Mouse (Mus musculus) forebrain, embryonic 11.5 days (tissue): ENCODE data around the gene Tubgcp2. TPM values are rescaled to one million over a fixed set of nuclear protein-coding genes. Genes with fewer than 3 reads are reported as not detected.

Experiments
- microRNA counts: library from miRNA; unstranded; fragments of <30 nt; microRNA quantifications from one replicate; lab custom pipeline; 2015
- microRNA-seq: library from miRNA; unstranded; fragments of <30 nt; microRNA quantifications from one replicate; pipeline ENCODE4, GENCODE M21; 2016; ENCODE audit not compliant: insufficient number of aligned reads
- polyA plus RNA-seq: library from polyadenylated mRNA; unstranded; fragments of >200 nt; fragmentation: Nextera tagmentation; extraction: Ambion mirVana; gene quantifications from 2 replicates; pipeline ENCODE4 v1.2.1, GENCODE M21; 2014

The Tubgcp2 gene
- polyA plus RNA-seq, 1 experiment from 2014 or later, result 75.6 TPM

MicroRNAs encoded within 50 kb of the gene (microRNA counts, 519-probe panel; counts per million panel counts)
- 31.2 counts per million for microRNA mmu-miR-202-3p (lab: Ali Mortazavi, UCI)
- microRNA mmu-miR-202-5p (lab: Ali Mortazavi, UCI), result 31.2 counts per million

Small RNA genes lying within 50 kb of the gene (microRNA-seq; reads per million reads assigned to microRNA genes)
- gene Mir202 (not detected), gene Mir7062 (not detected), gene mmu-mir-7686 (not detected)

Other genes starting within 250 kb of the Tubgcp2 start
- 4.4 and 8.0 TPM in 2 replicates for gene Adgra1, start 202.5 kb downstream of the Tubgcp2 start, polyA plus RNA-seq
- 0.44 and 0.59 TPM in 2 replicates for gene Kndc1, start 142.0 kb downstream of the Tubgcp2 start, polyA plus RNA-seq
- gene Utf1, start 92.9 kb downstream of the Tubgcp2 start, polyA plus RNA-seq, result not detected in 2 replicates
- 0.35 and 0.77 TPM in 2 replicates for gene 6430531B16Rik, start 57.9 kb downstream of the Tubgcp2 start, polyA plus RNA-seq
- gene Adam8, start 44.1 kb downstream of the Tubgcp2 start, polyA plus RNA-seq, result 3.0 and 3.6 TPM in 2 replicates
- gene Zfp511, start 278 bp downstream of the Tubgcp2 start, polyA plus RNA-seq, result 42.6 and 48.2 TPM in 2 replicates
- 2.4 and 2.6 TPM in 2 replicates for gene Msx3, start 12.4 kb upstream of the Tubgcp2 start, polyA plus RNA-seq
- gene Caly, start 45.9 kb upstream of the Tubgcp2 start, polyA plus RNA-seq, result 7.2 and 7.9 TPM in 2 replicates
- gene Prap1, start 56.7 kb upstream of the Tubgcp2 start, polyA plus RNA-seq, result not detected in 2 replicates
- 13.5 and 15.8 TPM in 2 replicates for gene Fuom, start 65.8 kb upstream of the Tubgcp2 start, polyA plus RNA-seq
- 12.4 and 13.0 TPM in 2 replicates for gene Paox, start 79.1 kb upstream of the Tubgcp2 start, polyA plus RNA-seq
- gene Echs1, start 79.8 kb upstream of the Tubgcp2 start, polyA plus RNA-seq, result 143 and 147 TPM in 2 replicates
- gene Mtg1, start 100.9 kb upstream of the Tubgcp2 start, polyA plus RNA-seq, result 27.8 and 34.1 TPM in 2 replicates
- 0.68 and 0.71 TPM in 2 replicates for gene Sprn, start 118.2 kb upstream of the Tubgcp2 start, polyA plus RNA-seq
- gene Olfr522, start 128.1 kb upstream of the Tubgcp2 start, polyA plus RNA-seq, result not detected in 2 replicates
- not detected in 2 replicates for gene Olfr523, start 136.5 kb upstream of the Tubgcp2 start, polyA plus RNA-seq
- not detected in 2 replicates for gene Olfr524, start 169.3 kb upstream of the Tubgcp2 start, polyA plus RNA-seq
- 0.05 TPM in 1 of 2 replicates, not detected in the other for gene Cd163l1, start 181.6 kb upstream of the Tubgcp2 start, polyA plus RNA-seq
- not detected in 2 replicates for gene 5830411N06Rik, start 210.6 kb upstream of the Tubgcp2 start, polyA plus RNA-seq